Mouse (Mus musculus) olfactory bulb, adult 2 months (tissue): ENCODE measurements around the gene Pdzd2.

Source experiments
- CTCF ChIP-seq: fragments of 200-500 bp; IDR thresholded peaks from 2 replicates; pipeline ENCODE4 v1.5.1; 2012; ENCODE audit warnings: low read depth, mild to moderate bottlenecking, low read length, moderate library complexity; ENCODE audit not compliant: insufficient read depth
- POLR2A ChIP-seq: fragments of 200-500 bp; IDR thresholded peaks from 2 replicates; pipeline ENCODE4 v1.6.1; 2012; ENCODE audit warnings: mild to moderate bottlenecking, low read depth, low read length, moderate library complexity; ENCODE audit not compliant: insufficient read depth

- no peak for TF ChIP-seq CTCF
- TF ChIP-seq POLR2A, result no peak
These were observed 318.8 kb downstream of the Pdzd2 start for GRCm38 (mm10) chr15:12420915-12421314.
